Mouse (Mus musculus): Measurements from ENCODE around the gene Gm20721. TPM values are rescaled to one million over a fixed set of nuclear protein-coding genes. Genes with fewer than 3 reads are reported as not detected.

The Gm20721 gene
- total RNA-seq, 2 experiments from 2014 or later, result 2.3 to 2.8 TPM

GRCm38 (mm10) chr2:174294457-174294856 lies 52.1 kb downstream of the Gm20721 start:
- no peak overlapping the region for H3K27ac ChIP-seq
- no peak overlapping the region for H3K4me3 ChIP-seq
- TF ChIP-seq CTCF (IDR thresholded peaks at IDR 0.05), result no peak
- intact Hi-C loops (cut with DNase I), result no loop called here
- no peak for DNase-seq (ENCODE audit: extremely low spot score in 1 of 2, low spot score in 2 of 2)

- DNase-seq (ENCODE audit: extremely low spot score in 1 of 2, low spot score in 2 of 2), result no peak
- H3K27ac ChIP-seq, result no peak overlapping the region
Measured at GRCm38 (mm10) chr2:174291662-174292030, 54.9 kb downstream of the Gm20721 start.

GRCm38 (mm10) chr2:174291029-174291661 lies 55.4 kb downstream of the Gm20721 start:
- intact Hi-C loops (cut with DNase I), result no loop called here
- no peak for DNase-seq (ENCODE audit: extremely low spot score in 1 of 2, low spot score in 2 of 2)
- no peak overlapping the region for H3K4me3 ChIP-seq
- no peak for TF ChIP-seq CTCF (IDR thresholded peaks at IDR 0.05)
- H3K27ac ChIP-seq, result no peak overlapping the region

More at GRCm38 (mm10) chr2:174291662-174292030, 54.9 kb downstream of the Gm20721 start:
- H3K4me3 ChIP-seq, result no peak overlapping the region
- intact Hi-C loops (cut with DNase I), result no loop called here
- no peak for TF ChIP-seq CTCF (IDR thresholded peaks at IDR 0.05)

GRCm38 (mm10) chr2:174288673-174289430 lies 57.7 kb downstream of the Gm20721 start:
- Histone ChIP-seq H3K4me3 (no peak overlapping the region), H3K27ac (no peak overlapping the region)
- no peak for TF ChIP-seq CTCF (IDR thresholded peaks at IDR 0.05)
- intact Hi-C loops (cut with DNase I), result loop anchor here (10.0 kb wide), 1 partner anchor 1104 kb away; no protein-coding TSS in a partner anchor
- no peak for DNase-seq (ENCODE audit: extremely low spot score in 1 of 2, low spot score in 2 of 2)

GRCm38 (mm10) chr2:174287921-174288320 lies 58.6 kb downstream of the Gm20721 start:
- DNase-seq (ENCODE audit: extremely low spot score in 1 of 2, low spot score in 2 of 2), result no peak
- Histone ChIP-seq H3K27ac (no peak overlapping the region), H3K4me3 (no peak overlapping the region)
- TF ChIP-seq CTCF (IDR thresholded peaks at IDR 0.05), result no peak
- intact Hi-C loops (cut with DNase I), result loop anchor here (10.0 kb wide), 1 partner anchor 1103 kb away; no protein-coding TSS in a partner anchor

GRCm38 (mm10) chr2:174285921-174286470 lies 60.5 kb downstream of the Gm20721 start:
- no peak for TF ChIP-seq CTCF (IDR thresholded peaks at IDR 0.05)
- no peak overlapping the region for H3K4me3 ChIP-seq
- DNase-seq (ENCODE audit: extremely low spot score in 1 of 2, low spot score in 2 of 2), result no peak
- intact Hi-C loops (cut with DNase I), result loop anchor here (2.0 to 10.0 kb wide), 2 partner anchors 699 to 1101 kb away; no protein-coding TSS in a partner anchor
- H3K27ac ChIP-seq, result no peak overlapping the region

GRCm38 (mm10) chr2:174284807-174285457 lies 61.6 kb downstream of the Gm20721 start:
- TF ChIP-seq CTCF (IDR thresholded peaks at IDR 0.05), result no peak
- H3K4me3 ChIP-seq, result no peak overlapping the region
- H3K27ac ChIP-seq, result no peak overlapping the region
- DNase-seq (ENCODE audit: extremely low spot score in 1 of 2, low spot score in 2 of 2), result no peak
- intact Hi-C loops (cut with DNase I), result loop anchor here (2.0 to 10.0 kb wide), 2 partner anchors 698 to 1100 kb away; no protein-coding TSS in a partner anchor

- no peak within 1 kb of the TSS for H3K4me3 ChIP-seq
- intact Hi-C loops (cut with DNase I), result loop anchor here (2.0 to 10.0 kb wide), 2 partner anchors 697 to 1099 kb away; no protein-coding TSS in a partner anchor
- no peak within 1 kb of the TSS for H3K27ac ChIP-seq
- DNase-seq (ENCODE audit: extremely low spot score in 1 of 2, low spot score in 2 of 2), result peak in 1 of 2 experiments; percentile 57
- TF ChIP-seq CTCF (IDR thresholded peaks at IDR 0.05), result peak; percentile 45
Measured at GRCm38 (mm10) chr2:174284011-174284410, 62.5 kb downstream of the Gm20721 start, which contains the start of gene Gnas. Gene Gnas (plus strand): TSS chr2:174284320.

- Histone ChIP-seq H3K4me3 (no peak overlapping the region), H3K27ac (no peak overlapping the region)
- DNase-seq (ENCODE audit: extremely low spot score in 1 of 2, low spot score in 2 of 2), result no peak
- TF ChIP-seq CTCF (IDR thresholded peaks at IDR 0.05), result no peak
- intact Hi-C loops (cut with DNase I), result loop anchor here (10.0 kb wide), 1 partner anchor 1099 kb away; no protein-coding TSS in a partner anchor
Measured at GRCm38 (mm10) chr2:174283341-174283740, 63.2 kb downstream of the Gm20721 start.

Other genes with a start within 250 kb of the Gm20721 start
- 10 to 100 TPM; 12.8 to 13.7 TPM for gene Npepl1, start 236.4 kb downstream of the Gm20721 start, total RNA-seq (2021)
- gene Gnas, start 62.4 kb downstream of the Gm20721 start, total RNA-seq (2021), result 1,000 to 10,000 TPM; 1,778 to 1,853 TPM
- gene Nelfcd, start 69.1 kb upstream of the Gm20721 start, total RNA-seq (2021), result 10 to 100 TPM; 47.9 to 50.8 TPM
- gene Ctsz, start 92.3 kb upstream of the Gm20721 start, total RNA-seq (2021), result 10 to 100 TPM; 33.6 to 34.3 TPM
- gene Tubb1, start 104.0 kb upstream of the Gm20721 start, total RNA-seq (2021), result not detected
- gene Atp5e, start 117.4 kb upstream of the Gm20721 start, total RNA-seq (2021), result 100 to 1,000 TPM; 296 to 302 TPM
- 10 to 100 TPM; 50.4 to 52.7 TPM for gene Prelid3b, start 126.4 kb upstream of the Gm20721 start, total RNA-seq (2021)

Measured in left cerebral cortex, adult 2 months (tissue).